Mouse (Mus musculus) embryonic fibroblast, embryonic 13.5 days (primary cell): ENCODE results near the gene Ccnyl1.

Experiments
- CTCF ChIP-seq: IDR thresholded peaks from 2 replicates; pipeline ENCODE4 v1.5.1; 2011; ENCODE audit warnings: mild to moderate bottlenecking, control low read depth, low read length, moderate library complexity, borderline replicate concordance; ENCODE audit not compliant: insufficient read depth
- POLR2A ChIP-seq: IDR thresholded peaks from 2 replicates; pipeline ENCODE4 v1.6.1; 2011; ENCODE audit warnings: low read depth, mild to moderate bottlenecking, control low read depth, low read length, moderate library complexity

DNA sequence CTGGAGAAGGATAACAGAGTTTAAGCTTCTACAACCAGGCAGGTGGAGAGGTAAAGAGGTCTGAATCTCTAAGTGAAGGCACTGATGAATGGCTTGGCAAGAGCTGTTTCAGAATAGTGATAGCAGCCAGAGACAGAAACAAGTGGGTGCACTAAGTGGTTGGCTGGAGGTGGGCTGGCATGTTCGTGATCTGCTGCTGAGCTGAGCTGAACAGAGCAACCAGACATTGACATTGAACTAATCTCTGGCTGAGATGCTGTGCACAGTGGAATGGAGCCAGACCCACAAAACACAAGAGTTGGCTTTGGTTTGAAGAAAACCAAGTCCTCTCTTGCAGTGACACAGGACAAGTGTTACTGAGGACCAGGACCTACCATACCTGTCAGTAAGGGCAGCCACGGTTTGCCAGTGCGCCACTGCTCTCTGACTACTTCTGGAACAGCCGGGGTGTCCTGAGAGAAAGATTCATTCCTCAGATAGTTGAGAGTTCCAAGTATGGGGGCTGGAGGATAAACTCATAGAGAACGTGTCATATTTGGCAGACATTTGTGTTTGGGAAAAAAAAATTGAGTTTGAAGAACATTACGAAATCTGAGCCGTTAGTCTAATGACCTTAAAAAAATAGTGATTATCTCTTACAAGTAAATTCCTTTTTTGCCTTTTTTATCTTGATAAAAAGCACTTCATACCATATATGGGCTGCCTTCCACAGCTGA is 26.5 kb downstream of the Ccnyl1 start:
- TF ChIP-seq CTCF (no peak), POLR2A (no peak)
